Mouse (Mus musculus): ENCODE measurements around the gene Ppp2r1b.

- TF ChIP-seq CTCF (IDR thresholded peaks at IDR 0.05; ENCODE audit: low read depth), result no peak
- TF ChIP-seq EP300 (IDR thresholded peaks at IDR 0.05; ENCODE audit: low read depth), result no peak
Observed at GRCm38 (mm10) chr9:50822216-50822615, 22.9 kb upstream of the Ppp2r1b start.
